Mouse (Mus musculus) bone marrow macrophage, adult 2 months (primary cell): ENCODE measurements at regions not wholly inside any gene's neighbourhood (a gene's known extent, or its start where the extent isn't known, plus 50 kb on each side); places are given as distances from the start of the nearest gene placed in this dataset.

Experiments
- H3K27ac ChIP-seq: 2 replicates; pipeline ENCODE4 v1.5.1; 2012; ENCODE audit warnings: low read depth, low read length; ENCODE audit not compliant: insufficient read depth
- H3K4me1 ChIP-seq: 2 replicates; pipeline ENCODE4 v1.6.1; 2012; ENCODE audit warnings: low read length; ENCODE audit not compliant: control insufficient read depth, insufficient read depth
- H3K4me3 ChIP-seq: 2 replicates; pipeline ENCODE4 v1.5.1; 2012; ENCODE audit warnings: mild to moderate bottlenecking, low read length, moderate library complexity; ENCODE audit not compliant: insufficient read depth
- CTCF ChIP-seq: IDR thresholded peaks from 2 replicates; pipeline ENCODE4 v1.5.1; 2012; ENCODE audit warnings: low read depth, mild to moderate bottlenecking, low read length, moderate library complexity
- POLR2A ChIP-seq: IDR thresholded peaks from 2 replicates; pipeline ENCODE4 v1.6.1; 2012; ENCODE audit warnings: mild to moderate bottlenecking, low read depth, low read length, borderline replicate concordance

- no peak overlapping the region for H3K4me3 ChIP-seq
- H3K4me1 ChIP-seq: no peaks in the 10 kb centered on the region
- no peak overlapping the region for H3K27ac ChIP-seq
- TF ChIP-seq POLR2A (no peak), CTCF (no peak)
These were observed 268.4 kb upstream of the Tsc22d2 start for GRCm38 (mm10) chr3:58146108-58146507.

- TF ChIP-seq CTCF: no peak
- no peak for TF ChIP-seq POLR2A
- H3K4me1 ChIP-seq: no peaks in the 10 kb centered on the region
- H3K4me3 ChIP-seq: no peak overlapping the region
- H3K27ac ChIP-seq: no peak overlapping the region
These were observed 267.8 kb upstream of the Tsc22d2 start for GRCm38 (mm10) chr3:58146762-58147161.

GRCm38 (mm10) chr3:58153141-58153540 is 261.4 kb upstream of the Tsc22d2 start:
- Histone ChIP-seq H3K27ac (no peak overlapping the region), H3K4me1 (no peaks in the 10 kb centered on the region), H3K4me3 (no peak overlapping the region)
- TF ChIP-seq CTCF (no peak), POLR2A (no peak)

- Histone ChIP-seq H3K27ac (no peak overlapping the region), H3K4me3 (no peak overlapping the region), H3K4me1 (no peaks in the 10 kb centered on the region)
- no peak for TF ChIP-seq CTCF
- no peak for TF ChIP-seq POLR2A
These were observed 260.4 kb upstream of the Tsc22d2 start for GRCm38 (mm10) chr3:58153874-58154756.

- Histone ChIP-seq H3K4me1 (no peaks in the 10 kb centered on the region), H3K4me3 (no peak overlapping the region), H3K27ac (no peak overlapping the region)
- TF ChIP-seq CTCF (no peak), POLR2A (no peak)
These were observed 255.1 kb upstream of the Tsc22d2 start for GRCm38 (mm10) chr3:58159384-58159783.

GRCm38 (mm10) chr3:58162238-58162637 is 252.3 kb upstream of the Tsc22d2 start:
- Histone ChIP-seq H3K4me3 (no peak overlapping the region), H3K4me1 (no peaks in the 10 kb centered on the region), H3K27ac (no peak overlapping the region)
- TF ChIP-seq CTCF (no peak), POLR2A (no peak)

- Histone ChIP-seq H3K4me1 (no peaks in the 10 kb centered on the region), H3K4me3 (no peak overlapping the region), H3K27ac (no peak overlapping the region)
- TF ChIP-seq CTCF (peak; percentile 44; the same call in 1 of the 2 replicates), POLR2A (no peak)
These were observed 250.7 kb upstream of the Tsc22d2 start for GRCm38 (mm10) chr3:58163806-58164205.

GRCm38 (mm10) chr3:58166628-58167027 is 247.9 kb upstream of the Tsc22d2 start:
- Histone ChIP-seq H3K4me3 (no peak overlapping the region), H3K4me1 (no peaks in the 10 kb centered on the region), H3K27ac (no peak overlapping the region)
- TF ChIP-seq POLR2A (no peak), CTCF (no peak)

- H3K27ac ChIP-seq: no peak overlapping the region
- TF ChIP-seq CTCF: no peak
- no peak for TF ChIP-seq POLR2A
- no peaks in the 10 kb centered on the region for H3K4me1 ChIP-seq
- no peak overlapping the region for H3K4me3 ChIP-seq
These were observed 247.4 kb upstream of the Tsc22d2 start for GRCm38 (mm10) chr3:58167121-58167520.

- no peak for TF ChIP-seq POLR2A
- no peak for TF ChIP-seq CTCF
- Histone ChIP-seq H3K4me3 (no peak overlapping the region), H3K27ac (no peak overlapping the region), H3K4me1 (no peaks in the 10 kb centered on the region)
These were observed 246.7 kb upstream of the Tsc22d2 start for GRCm38 (mm10) chr3:58167761-58168290.
